Mouse (Mus musculus) cortical plate, adult 2 months (tissue): Measurements from ENCODE around the gene Zfp365.

Experiments
- CTCF ChIP-seq: fragments of 200-500 bp; IDR thresholded peaks from 2 replicates; pipeline ENCODE4 v1.5.1; 2011; ENCODE audit warnings: mild to moderate bottlenecking, control low read depth, low read length; ENCODE audit not compliant: insufficient read depth; ENCODE audit errors: extremely low read depth
- POLR2A ChIP-seq: fragments of 200-500 bp; IDR thresholded peaks from 2 replicates; pipeline ENCODE4 v1.6.1; 2011; ENCODE audit warnings: mild to moderate bottlenecking, low read length, control low read depth; ENCODE audit not compliant: insufficient read depth; ENCODE audit errors: extremely low read depth

DNA sequence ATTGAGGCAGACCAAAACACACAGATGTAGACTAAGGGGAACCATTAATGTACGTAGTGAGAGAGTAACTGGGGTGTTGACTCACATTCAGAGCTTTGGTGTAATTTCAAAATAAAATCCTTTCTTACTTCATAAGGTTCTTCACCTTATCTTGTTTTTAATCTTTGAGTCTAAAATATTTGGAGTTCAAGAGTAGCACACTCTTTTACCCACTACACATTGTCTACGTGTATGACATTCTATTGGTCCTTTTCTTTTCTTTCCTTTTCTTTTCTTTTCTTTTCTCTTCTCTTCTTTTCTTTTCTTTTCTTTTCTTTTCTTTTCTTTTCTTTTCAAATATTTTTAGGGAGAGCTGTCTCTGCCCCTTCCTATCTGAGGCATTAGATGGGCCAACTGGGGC, 43.5 kb upstream of the Zfp365 start:
- TF ChIP-seq CTCF (no peak), POLR2A (no peak)
